24 mouse cellular contexts compared by ENCODE assay signal in genomic region chr3:85715764-85716297, GRCm38 (mm10).
DNase-seq lines count a peak whose midpoint lies in the region; ATAC-seq and TF ChIP-seq lines count a peak whose summit lies in the region.
"Had no signal": no experiment of that assay in that cellular context is flagged by ENCODE, and none has a peak within 500 bp of the region (broad histone marks: within the 10 kb centered on the region; RNA-seq: fewer than 3 reads in every experiment).

No protein-coding gene starts in this region.

- intact Hi-C loops in gastrocnemius, adult 2 months (cut with DNase I), result no loop called here

- no peaks in the 10 kb centered on the region for H3K9me3 ChIP-seq in intestine, embryonic 15.5 days
- H3K9me3 ChIP-seq: G1E; heart, embryonic 15.5 days; limb, embryonic 15.5 days; stomach, embryonic 15.5 days had no signal

- H3K79me3 ChIP-seq in C2C12 (ENCODE audit: low read depth), result no peaks in the 10 kb centered on the region

- TF ChIP-seq CTCF in gastrocnemius, adult 2 months (IDR thresholded peaks at IDR 0.05), result no peak
- TF ChIP-seq CTCF in C2C12 (IDR thresholded peaks at IDR 0.05; ENCODE audit: control insufficient read depth, insufficient read depth, insufficient read length), result no peak

- ATAC-seq in intestine, embryonic 15.5 days, result peak; percentile 71; the same call in 1 of the 2 replicates
- ATAC-seq: CD4-positive, CD25-positive, alpha-beta regulatory T cell, adult 4 months; hindbrain, embryonic 16.5 days had no signal

- H3K4me2 ChIP-seq in intestine, embryonic 15.5 days (replicated peaks), result no peak overlapping the region
- H3K4me2 ChIP-seq: heart, embryonic 15.5 days; limb, embryonic 15.5 days; stomach, embryonic 15.5 days had no signal

- no peaks in the 10 kb centered on the region for H3K4me1 ChIP-seq in intestine, embryonic 15.5 days (replicated peaks)
- H3K4me1 ChIP-seq: limb, embryonic 15.5 days; megakaryocyte, embryonic 14.5 days; stomach, embryonic 15.5 days had no signal

- no peak overlapping the region for H3K4me3 ChIP-seq in gastrocnemius, adult 2 months
- H3K4me3 ChIP-seq in C2C12 (ENCODE audit: insufficient read depth, poor library complexity, severe bottlenecking), result no peak overlapping the region
- H3K4me3 ChIP-seq in intestine, embryonic 15.5 days (replicated peaks), result no peak overlapping the region
- H3K4me3 ChIP-seq: heart, embryonic 15.5 days; limb, embryonic 15.5 days; megakaryocyte, embryonic 14.5 days; stomach, embryonic 15.5 days had no signal

- no peak overlapping the region for H3K9ac ChIP-seq in intestine, embryonic 15.5 days
- H3K9ac ChIP-seq: heart, embryonic 15.5 days; limb, embryonic 15.5 days; stomach, embryonic 15.5 days had no signal

- DNase-seq in gastrocnemius, adult 2 months, result no peak
- DNase-seq in gastrocnemius, adult 18-20 months (ENCODE audit: low spot score), result no peak
- DNase-seq in 3134 (ENCODE audit: extremely low read depth, insufficient read length, low spot score), result peak; percentile 35
- no peak for DNase-seq in kidney, postnatal 4 days
- no peak for DNase-seq in spleen, adult 18-20 months
- no peak for DNase-seq in spleen, postnatal 4 days (ENCODE audit: low spot score in 2 of 2)
- DNase-seq: cerebellum, adult 11 months; cerebellum, postnatal 14 days; gastrocnemius, postnatal 14 days; heart, postnatal 4 days; kidney, adult 8-10 months; kidney, postnatal 25 days; lung, postnatal 14 days; midbrain, embryonic 14.5 days; right cerebral cortex, postnatal 14 days had no signal

- WGBS in intestine, embryonic 15.5 days, result 74% methylated on average over 4 of the region's 4 CpGs

- H3K79me2 ChIP-seq in C2C12 (ENCODE audit: control insufficient read depth, insufficient read depth), result no peaks in the 10 kb centered on the region

- H3K27me3 ChIP-seq in C2C12 (ENCODE audit: control insufficient read depth, insufficient read depth, insufficient read length), result no peaks in the 10 kb centered on the region
- H3K27me3 ChIP-seq in intestine, embryonic 15.5 days (replicated peaks), result no peaks in the 10 kb centered on the region
- H3K27me3 ChIP-seq: heart, embryonic 15.5 days; limb, embryonic 15.5 days; stomach, embryonic 15.5 days had no signal

- H3ac ChIP-seq in C2C12 (ENCODE audit: control insufficient read depth, insufficient read length, low read depth), result no peak overlapping the region

- no peaks in the 10 kb centered on the region for H3K36me3 ChIP-seq in C2C12 (ENCODE audit: control insufficient read depth, insufficient read depth)
- H3K36me3 ChIP-seq in intestine, embryonic 15.5 days, result no peaks in the 10 kb centered on the region
- H3K36me3 ChIP-seq: G1E; heart, embryonic 15.5 days; limb, embryonic 15.5 days; stomach, embryonic 15.5 days had no signal

- 0 out of 2 replicates have a peak overlapping the region, but pooled peaks have one; percentile 24 for H3K27ac ChIP-seq in gastrocnemius, adult 2 months
- H3K27ac ChIP-seq in intestine, embryonic 15.5 days, result no peak overlapping the region
- H3K27ac ChIP-seq: heart, embryonic 15.5 days; limb, embryonic 15.5 days; stomach, embryonic 15.5 days had no signal

TF ChIP-seq in C2C12, 6 proteins besides CTCF, POLR2A, EP300 and RAD21:
- no peak for TF ChIP-seq FOSL1 (IDR thresholded peaks at IDR 0.05; ENCODE audit: insufficient read depth, low read length, poor library complexity, severe bottlenecking)
- TF ChIP-seq MAX (IDR thresholded peaks at IDR 0.05), result no peak
- TF ChIP-seq USF1 (IDR thresholded peaks at IDR 0.05; ENCODE audit: low read depth), result no peak
- TF ChIP-seq MYOD1 (IDR thresholded peaks at IDR 0.05; ENCODE audit: control insufficient read depth, insufficient read length, low read depth), result peak; percentile 81
- no peak for TF ChIP-seq MYOG (IDR thresholded peaks at IDR 0.05; ENCODE audit: control insufficient read depth, extremely low read depth, insufficient read length)
- no peak for TF ChIP-seq CEBPB (IDR thresholded peaks at IDR 0.05; ENCODE audit: low read depth)
